Mouse (Mus musculus) cortical plate, adult 2 months (tissue): Measurements from ENCODE around the gene Prdm16.

Experiments
- CTCF ChIP-seq: fragments of 200-500 bp; IDR thresholded peaks from 2 replicates; pipeline ENCODE4 v1.5.1; 2011; ENCODE audit warnings: mild to moderate bottlenecking, control low read depth, low read length; ENCODE audit not compliant: insufficient read depth; ENCODE audit errors: extremely low read depth
- POLR2A ChIP-seq: fragments of 200-500 bp; IDR thresholded peaks from 2 replicates; pipeline ENCODE4 v1.6.1; 2011; ENCODE audit warnings: mild to moderate bottlenecking, low read length, control low read depth; ENCODE audit not compliant: insufficient read depth; ENCODE audit errors: extremely low read depth

DNA sequence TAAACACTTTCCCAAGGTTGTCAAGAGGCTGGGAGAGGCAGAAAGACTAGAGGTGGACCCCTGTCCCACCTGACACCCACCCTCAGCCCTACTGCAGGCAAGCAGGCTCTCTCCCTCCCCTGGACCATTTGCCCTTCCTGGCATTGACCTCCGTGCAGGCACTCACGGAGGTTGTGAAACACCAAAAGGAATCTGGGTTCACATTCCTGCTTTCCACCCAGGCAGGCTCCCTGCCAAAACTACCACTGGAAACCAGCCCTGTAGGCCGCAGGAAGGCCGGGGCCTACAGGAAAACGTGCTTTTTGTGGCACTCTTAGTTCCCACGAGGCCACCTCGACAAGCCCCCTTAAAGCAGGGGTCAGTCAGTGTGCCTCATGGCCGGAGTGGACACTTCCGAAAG lies 109.2 kb downstream of the Prdm16 start:
- TF ChIP-seq POLR2A: no peak
- no peak for TF ChIP-seq CTCF
